Mouse (Mus musculus): ENCODE results near the gene Elavl1. TPM values are rescaled to one million over a fixed set of nuclear protein-coding genes. Genes with fewer than 3 reads are reported as not detected.
A peak's percentile ranks its signal among the peaks of the same experiment; 100 is the strongest.

Gene Elavl1
- polyA plus RNA-seq, 1 experiment from 2014 or later, result 59.6 TPM

DNA sequence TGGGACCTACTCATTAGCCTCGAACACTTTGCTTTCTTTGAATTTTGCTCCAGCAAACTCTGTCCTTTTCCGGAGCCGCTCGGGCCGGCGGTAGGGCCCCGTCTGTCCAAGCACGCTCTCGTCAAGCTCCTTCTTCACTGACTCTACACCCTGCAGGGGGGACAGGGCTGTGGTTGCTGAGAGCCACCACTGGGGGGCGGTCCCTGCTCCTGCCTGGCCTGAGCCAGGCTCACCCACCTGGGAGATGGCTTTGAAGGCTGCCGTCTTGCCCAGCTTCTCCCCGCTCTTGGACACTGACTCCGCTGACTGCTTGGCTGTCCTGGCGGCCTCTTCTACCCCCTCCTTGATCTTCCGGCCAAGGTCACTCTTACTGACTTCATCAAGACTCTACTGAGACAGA, 57.6 kb downstream of the Elavl1 start:
- Histone ChIP-seq H3K27me3 (ENCODE audit: insufficient read depth, low read length) (no peaks in the 10 kb centered on the region), H3K4me1 (ENCODE audit: insufficient read depth) (no peaks in the 10 kb centered on the region), H3K4me2 (ENCODE audit: low read depth, low read length) (no peak overlapping the region), H3K36me3 (replicated peaks; ENCODE audit: insufficient read depth, low read length) (peaks cover 77% of the 10 kb centered on the region), H3K9ac (replicated peaks) (no peak overlapping the region), H3K9me3 (ENCODE audit: low read length) (no peaks in the 10 kb centered on the region), H3K4me3 (ENCODE audit: low read depth, low read length) (no peak overlapping the region), H3K27ac (ENCODE audit: low read depth) (no peak overlapping the region)
- peak; percentile 57; the same call in 1 of the 2 replicates for ATAC-seq
- peak; percentile 42 for DNase-seq
- 80% methylated on average over 15 of the region's 15 CpGs for WGBS (ENCODE audit: insufficient replicate concordance)
- TF ChIP-seq EP300 (IDR thresholded peaks at IDR 0.05; ENCODE audit: low read depth), result no peak
- peak; percentile 58 for TF ChIP-seq CTCF (IDR thresholded peaks at IDR 0.05; ENCODE audit: low read depth)

DNA sequence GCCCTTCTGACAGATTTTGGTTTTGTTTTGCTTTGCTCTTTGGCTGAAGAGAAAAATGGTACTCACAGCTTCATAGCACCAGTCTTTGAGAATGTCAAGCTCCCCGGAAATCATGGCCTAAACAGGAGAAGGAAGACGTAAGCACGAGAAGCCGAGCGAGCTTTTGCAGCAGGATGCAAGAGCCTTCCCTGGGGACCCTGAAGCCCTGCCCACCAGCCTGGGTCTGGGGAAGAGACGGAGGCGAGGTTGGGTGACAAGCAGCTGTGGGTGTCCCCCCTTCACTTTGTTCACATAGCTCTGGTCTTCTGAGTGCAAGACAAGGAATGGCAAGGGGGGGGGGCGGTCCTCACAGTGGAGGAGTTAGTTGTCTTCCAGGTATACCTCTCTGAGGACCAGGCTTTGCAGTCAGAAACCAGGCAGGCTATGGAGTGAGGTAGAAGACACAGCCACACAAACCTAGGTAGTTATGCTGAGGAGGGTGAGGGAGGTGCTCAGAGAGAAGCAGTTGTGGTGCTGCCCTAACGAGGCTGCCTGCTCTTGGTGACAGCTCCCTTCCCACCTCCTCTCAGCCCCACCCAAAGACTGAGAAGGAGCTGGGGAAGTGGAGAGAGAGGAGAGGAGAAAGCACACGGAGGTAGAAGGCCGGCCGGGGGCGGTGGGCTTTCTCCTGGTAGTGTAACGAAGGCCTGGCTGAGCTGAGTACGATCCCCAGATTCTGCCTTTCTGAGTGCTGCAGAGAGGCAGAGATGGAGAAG, 59.9 kb downstream of the Elavl1 start:
- 84% methylated on average over 15 of the region's 15 CpGs for WGBS (ENCODE audit: insufficient replicate concordance)
- Histone ChIP-seq H3K4me2 (ENCODE audit: low read depth, low read length) (no peak overlapping the region), H3K4me1 (ENCODE audit: insufficient read depth) (no peaks in the 10 kb centered on the region), H3K9me3 (ENCODE audit: low read length) (no peaks in the 10 kb centered on the region), H3K4me3 (ENCODE audit: low read depth, low read length) (no peak overlapping the region), H3K27me3 (ENCODE audit: insufficient read depth, low read length) (no peaks in the 10 kb centered on the region), H3K27ac (ENCODE audit: low read depth) (no peak overlapping the region), H3K9ac (replicated peaks) (no peak overlapping the region), H3K36me3 (replicated peaks; ENCODE audit: insufficient read depth, low read length) (peaks cover 84% of the 10 kb centered on the region)
- ATAC-seq, result no peak
- TF ChIP-seq CTCF (IDR thresholded peaks at IDR 0.05; ENCODE audit: low read depth) (no peak), EP300 (IDR thresholded peaks at IDR 0.05; ENCODE audit: low read depth) (no peak)
- DNase-seq, result no peak

DNA sequence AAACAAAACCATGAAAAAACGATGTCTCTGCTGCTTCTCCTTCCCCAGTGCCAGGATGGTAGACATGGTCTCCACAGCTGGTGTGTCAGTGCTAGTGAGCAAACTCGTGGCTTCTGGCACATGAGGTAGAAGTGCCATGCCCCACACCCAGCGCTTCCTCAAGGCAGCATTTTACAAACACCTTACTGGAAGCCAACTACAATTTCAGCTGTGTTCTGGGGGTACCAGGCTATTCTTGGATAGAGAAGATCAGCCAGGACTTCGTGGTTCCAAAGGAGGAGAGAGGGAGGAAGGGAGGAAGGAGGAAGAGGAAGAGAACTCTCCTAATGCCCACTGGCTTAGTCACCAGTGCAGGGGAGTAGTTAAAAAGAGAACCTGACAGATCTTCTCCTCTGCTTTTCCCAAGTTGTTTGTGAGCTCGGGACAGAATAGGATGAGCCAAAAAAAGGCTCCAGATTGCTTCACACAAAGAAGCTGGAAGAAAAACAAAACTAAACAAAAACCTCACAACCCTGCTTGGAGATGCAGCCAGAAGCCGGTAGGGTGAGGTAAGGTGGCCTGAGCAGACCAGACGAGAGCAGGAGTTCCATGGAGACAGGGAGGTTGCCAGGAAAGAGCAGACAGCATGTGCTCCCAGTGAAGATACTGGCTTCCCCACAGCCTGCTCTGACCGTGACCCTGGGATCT, 62.0 kb downstream of the Elavl1 start:
- TF ChIP-seq EP300 (IDR thresholded peaks at IDR 0.05; ENCODE audit: low read depth) (no peak), CTCF (IDR thresholded peaks at IDR 0.05; ENCODE audit: low read depth) (no peak)
- Histone ChIP-seq H3K4me1 (ENCODE audit: insufficient read depth) (peaks cover 13% of the 10 kb centered on the region), H3K4me2 (ENCODE audit: low read depth, low read length) (no peak overlapping the region), H3K36me3 (replicated peaks; ENCODE audit: insufficient read depth, low read length) (peaks cover 73% of the 10 kb centered on the region), H3K27ac (ENCODE audit: low read depth) (no peak overlapping the region), H3K9ac (replicated peaks) (no peak overlapping the region), H3K9me3 (ENCODE audit: low read length) (no peaks in the 10 kb centered on the region), H3K27me3 (ENCODE audit: insufficient read depth, low read length) (no peaks in the 10 kb centered on the region), H3K4me3 (ENCODE audit: low read depth, low read length) (no peak overlapping the region)
- 68% methylated on average over 8 of the region's 8 CpGs for WGBS (ENCODE audit: insufficient replicate concordance)
- ATAC-seq, result no peak
- no peak for DNase-seq

DNA sequence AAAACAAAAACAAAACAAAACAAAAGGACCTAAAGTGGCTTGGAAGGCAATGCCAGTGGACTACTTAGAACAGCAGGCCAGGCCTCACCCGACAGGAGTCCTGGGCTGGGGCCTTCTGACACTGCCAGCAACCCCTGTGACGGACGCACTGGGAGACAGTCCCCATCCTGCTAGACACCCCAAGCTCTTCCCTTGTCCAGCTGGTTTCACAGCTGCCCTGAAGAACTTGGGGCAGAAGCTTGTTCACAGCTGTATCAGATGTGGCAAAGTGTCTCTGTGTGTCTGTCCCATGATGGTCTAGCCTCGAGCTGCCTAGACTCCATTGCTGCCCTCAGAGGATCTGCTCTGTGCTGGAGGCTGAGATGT, 65.4 kb downstream of the Elavl1 start:
- no peak for ATAC-seq
- Histone ChIP-seq H3K27me3 (ENCODE audit: insufficient read depth, low read length) (no peaks in the 10 kb centered on the region), H3K4me1 (ENCODE audit: insufficient read depth) (peaks cover 16% of the 10 kb centered on the region), H3K9me3 (ENCODE audit: low read length) (no peaks in the 10 kb centered on the region), H3K36me3 (replicated peaks; ENCODE audit: insufficient read depth, low read length) (peaks cover 41% of the 10 kb centered on the region), H3K4me3 (ENCODE audit: low read depth, low read length) (no peak overlapping the region), H3K9ac (replicated peaks) (no peak overlapping the region), H3K4me2 (ENCODE audit: low read depth, low read length) (no peak overlapping the region), H3K27ac (ENCODE audit: low read depth) (no peak overlapping the region)
- no peak for TF ChIP-seq CTCF (IDR thresholded peaks at IDR 0.05; ENCODE audit: low read depth)
- TF ChIP-seq EP300 (IDR thresholded peaks at IDR 0.05; ENCODE audit: low read depth), result no peak
- DNase-seq, result no peak
- WGBS (ENCODE audit: insufficient replicate concordance), result 85% methylated on average over 4 of the region's 4 CpGs

DNA sequence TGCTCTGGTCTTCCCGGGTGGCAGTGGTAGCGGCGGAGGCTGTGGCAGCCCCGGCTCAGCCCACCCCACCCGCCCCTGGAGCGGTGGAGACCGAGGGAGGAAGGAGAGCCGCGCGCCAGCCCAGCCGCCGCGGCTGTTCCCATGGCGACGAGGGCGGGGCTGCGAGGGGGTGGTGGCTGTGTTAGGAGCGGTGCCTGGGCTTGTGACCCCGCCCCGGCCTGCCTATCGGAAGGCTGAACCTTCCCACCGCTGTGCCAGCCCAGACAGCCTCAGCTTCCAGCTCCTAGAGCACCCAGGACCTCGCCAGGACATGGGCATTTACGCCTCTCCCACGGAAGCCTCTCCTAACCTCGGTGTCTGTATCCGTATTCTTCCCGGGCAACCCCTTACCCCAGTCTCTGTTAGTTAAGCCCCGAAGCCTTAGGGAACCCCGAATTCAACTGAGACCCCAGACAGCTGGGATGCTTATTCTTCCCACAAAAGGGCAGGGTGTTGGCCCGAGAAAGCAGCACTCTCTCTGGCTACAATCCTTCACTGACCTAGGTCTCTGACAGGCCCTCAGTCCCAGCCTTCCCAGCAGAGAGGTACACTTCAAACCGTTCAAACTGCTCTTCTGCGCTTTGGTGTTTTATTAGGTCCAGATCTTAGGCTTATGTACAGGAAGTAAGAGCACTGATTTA, 65.9 kb downstream of the Elavl1 start, which contains the start of gene Ctxn1:
TSS of gene Ctxn1 (minus strand) at position 150 of the 680 bp plus-strand sequence.
- Histone ChIP-seq H3K4me2 (ENCODE audit: low read depth, low read length) (peak within 1 kb of the TSS; percentile 100), H3K36me3 (replicated peaks; ENCODE audit: insufficient read depth, low read length) (peaks cover 39% of the 10 kb centered on the region), H3K4me3 (ENCODE audit: low read depth, low read length) (peak within 1 kb of the TSS; percentile 61), H3K9me3 (ENCODE audit: low read length) (no peaks in the 10 kb centered on the region), H3K27me3 (ENCODE audit: insufficient read depth, low read length) (no peaks in the 10 kb centered on the region), H3K27ac (ENCODE audit: low read depth) (peak within 1 kb of the TSS; percentile 48; the same call in 1 of the 2 replicates), H3K4me1 (ENCODE audit: insufficient read depth) (peaks cover 16% of the 10 kb centered on the region), H3K9ac (replicated peaks) (peak within 1 kb of the TSS; percentile 62)
- DNase-seq (peak; percentile 97), ATAC-seq (peak; percentile 93)
- 10% methylated on average over 29 of the region's 33 CpGs for WGBS (ENCODE audit: insufficient replicate concordance)
- no peak for TF ChIP-seq CTCF (IDR thresholded peaks at IDR 0.05; ENCODE audit: low read depth)
- TF ChIP-seq EP300 (IDR thresholded peaks at IDR 0.05; ENCODE audit: low read depth), result no peak

DNA sequence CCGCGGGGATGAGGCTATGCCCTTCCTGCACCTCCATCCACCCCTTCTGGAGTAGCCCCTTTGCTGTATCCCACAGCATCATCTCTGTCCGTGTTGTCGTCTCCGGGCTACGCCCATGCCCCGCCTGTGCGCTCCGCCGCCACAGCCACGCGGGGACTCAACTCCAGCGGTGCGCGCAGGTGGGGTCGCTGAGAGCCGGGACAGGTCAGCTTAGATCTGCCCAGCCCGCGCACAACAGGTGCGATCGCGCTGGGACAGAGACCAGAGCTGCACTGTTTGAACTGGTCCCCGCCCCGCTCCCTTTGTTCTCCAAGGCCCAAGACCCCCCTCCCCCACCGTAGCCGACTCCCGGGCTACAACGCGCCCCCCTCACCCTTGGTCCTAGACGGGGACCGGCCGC, 66.5 kb downstream of the Elavl1 start:
- Histone ChIP-seq H3K9me3 (ENCODE audit: low read length) (no peaks in the 10 kb centered on the region), H3K27ac (ENCODE audit: low read depth) (no peak overlapping the region), H3K4me3 (ENCODE audit: low read depth, low read length) (peak overlapping the region; percentile 61), H3K4me2 (ENCODE audit: low read depth, low read length) (peak overlapping the region; percentile 100), H3K9ac (replicated peaks) (peak overlapping the region; percentile 62), H3K27me3 (ENCODE audit: insufficient read depth, low read length) (no peaks in the 10 kb centered on the region), H3K36me3 (replicated peaks; ENCODE audit: insufficient read depth, low read length) (peaks cover 36% of the 10 kb centered on the region), H3K4me1 (ENCODE audit: insufficient read depth) (peaks cover 22% of the 10 kb centered on the region)
- DNase-seq, result no peak
- ATAC-seq, result peak; percentile 66
- 1% methylated on average over 24 of the region's 32 CpGs for WGBS (ENCODE audit: insufficient replicate concordance)
- no peak for TF ChIP-seq EP300 (IDR thresholded peaks at IDR 0.05; ENCODE audit: low read depth)
- no peak for TF ChIP-seq CTCF (IDR thresholded peaks at IDR 0.05; ENCODE audit: low read depth)
